Mouse (Mus musculus) embryonic fibroblast, embryonic 13.5 days (primary cell): ENCODE measurements at regions not wholly inside any gene's neighbourhood (a gene's known extent, or its start where the extent isn't known, plus 50 kb on each side); places are given as distances from the start of the nearest gene placed in this dataset.

Experiments
- H3K27ac ChIP-seq: 2 replicates; pipeline ENCODE4 v1.5.1; 2012; ENCODE audit warnings: low read length, control low read depth, inconsistent platforms; ENCODE audit not compliant: insufficient read depth
- H3K4me1 ChIP-seq: 2 replicates; pipeline ENCODE4 v1.6.1; 2011; ENCODE audit warnings: low read length; ENCODE audit not compliant: control insufficient read depth, insufficient read depth
- H3K4me3 ChIP-seq: 2 replicates; pipeline ENCODE4 v1.5.1; 2011; ENCODE audit warnings: mild to moderate bottlenecking, control low read depth, low read length; ENCODE audit not compliant: insufficient read depth
- CTCF ChIP-seq: IDR thresholded peaks from 2 replicates; pipeline ENCODE4 v1.5.1; 2011; ENCODE audit warnings: mild to moderate bottlenecking, control low read depth, low read length, moderate library complexity, borderline replicate concordance; ENCODE audit not compliant: insufficient read depth
- POLR2A ChIP-seq: IDR thresholded peaks from 2 replicates; pipeline ENCODE4 v1.6.1; 2011; ENCODE audit warnings: low read depth, mild to moderate bottlenecking, control low read depth, low read length, moderate library complexity

DNA sequence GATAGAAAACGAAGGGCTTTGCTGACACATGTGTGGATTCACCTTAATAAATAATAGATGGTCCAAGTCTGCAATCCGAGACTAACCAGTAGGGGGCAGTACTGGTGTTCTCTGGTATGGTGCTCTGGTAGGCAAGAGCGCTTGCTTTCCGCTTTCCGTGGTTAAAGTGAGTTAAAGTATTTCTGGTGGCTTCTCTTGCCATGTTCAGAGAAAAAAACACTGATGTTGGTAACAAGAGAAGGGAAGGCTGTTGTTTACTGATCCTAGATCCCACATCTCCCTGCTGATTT is 203.9 kb downstream of the Lrig3 start:
- Histone ChIP-seq H3K4me3 (no peak overlapping the region), H3K4me1 (no peaks in the 10 kb centered on the region), H3K27ac (no peak overlapping the region)
- no peak for TF ChIP-seq CTCF
- no peak for TF ChIP-seq POLR2A

DNA sequence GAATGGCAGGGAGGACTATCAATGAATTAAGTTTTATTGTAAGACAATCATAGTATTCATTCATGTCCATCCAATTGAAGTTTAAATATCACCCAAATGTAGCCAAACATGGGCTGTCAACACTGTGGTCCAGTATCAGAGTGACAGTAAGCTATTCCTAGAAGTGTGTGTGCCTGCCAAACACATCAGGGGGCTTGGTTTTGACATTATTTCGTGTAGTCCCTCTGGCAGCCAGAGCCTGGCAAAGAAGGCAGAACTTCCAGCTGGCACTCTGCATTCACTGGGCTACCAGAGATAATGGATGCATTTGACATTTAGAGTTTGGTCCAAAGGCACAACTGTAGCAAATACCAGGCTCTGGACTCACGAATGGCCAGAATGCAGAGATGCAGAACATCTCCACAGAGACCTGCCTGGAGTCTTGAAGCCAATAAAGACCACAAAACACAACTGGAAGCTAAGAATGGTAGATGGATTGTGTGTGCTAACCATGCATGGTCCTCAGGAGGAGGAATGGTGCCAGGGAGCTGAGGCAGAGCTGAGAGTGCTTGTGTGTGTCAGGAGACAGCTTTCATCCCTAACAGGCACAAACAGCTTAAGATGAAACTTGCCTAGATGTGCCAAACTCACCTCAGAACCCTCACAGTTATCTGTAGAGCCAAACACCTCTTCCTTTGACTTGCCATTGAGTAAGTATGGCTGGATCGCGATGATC is 210.9 kb downstream of the Lrig3 start:
- Histone ChIP-seq H3K4me3 (no peak overlapping the region), H3K4me1 (no peaks in the 10 kb centered on the region)

DNA sequence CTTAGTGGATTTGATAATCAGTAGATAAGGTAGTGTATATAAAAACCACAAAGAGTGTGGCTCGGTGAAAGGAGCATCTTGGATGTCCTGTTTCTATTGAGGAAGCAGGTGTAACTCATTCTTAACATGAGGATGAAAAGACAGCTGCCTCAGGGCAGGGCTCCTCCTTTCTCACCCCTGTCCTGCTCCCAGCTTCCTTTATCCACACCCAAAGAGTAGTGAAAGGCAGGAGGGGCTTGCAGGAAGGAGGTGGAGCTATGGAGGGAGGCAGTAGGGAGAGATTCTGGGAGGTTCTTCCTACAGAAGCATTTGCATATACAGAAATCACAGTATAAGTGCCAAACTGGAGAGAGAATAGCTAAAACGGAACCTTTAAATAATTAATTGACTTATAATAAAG is 216.4 kb downstream of the Lrig3 start:
- no peak overlapping the region for H3K27ac ChIP-seq
- no peaks in the 10 kb centered on the region for H3K4me1 ChIP-seq
- H3K4me3 ChIP-seq: no peak overlapping the region
- TF ChIP-seq CTCF (no peak), POLR2A (no peak)

More for the DNA sequence above, 210.9 kb downstream of the Lrig3 start:
- no peak overlapping the region for H3K27ac ChIP-seq
- no peak for TF ChIP-seq CTCF
- no peak for TF ChIP-seq POLR2A

DNA sequence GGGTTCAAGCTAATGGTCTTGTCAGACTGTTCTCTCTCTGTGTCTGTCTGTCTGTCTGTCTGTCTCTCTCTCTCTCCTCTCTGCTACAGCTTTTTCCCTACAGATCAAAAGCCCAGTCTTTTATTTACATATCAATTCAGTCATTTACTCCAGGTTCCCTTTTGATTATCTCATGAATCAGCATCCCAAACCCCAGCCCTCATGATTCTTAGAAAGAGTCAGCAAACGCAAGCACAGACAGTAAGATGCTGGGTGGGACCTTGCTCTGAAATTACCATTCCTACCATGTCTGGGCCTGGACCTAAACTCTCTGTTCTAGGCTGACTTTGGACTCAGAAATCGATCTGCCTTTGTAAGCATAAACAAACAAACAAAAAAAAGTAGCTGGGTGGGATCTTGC is 218.0 kb downstream of the Lrig3 start:
- Histone ChIP-seq H3K4me3 (no peak overlapping the region), H3K27ac (no peak overlapping the region)

DNA sequence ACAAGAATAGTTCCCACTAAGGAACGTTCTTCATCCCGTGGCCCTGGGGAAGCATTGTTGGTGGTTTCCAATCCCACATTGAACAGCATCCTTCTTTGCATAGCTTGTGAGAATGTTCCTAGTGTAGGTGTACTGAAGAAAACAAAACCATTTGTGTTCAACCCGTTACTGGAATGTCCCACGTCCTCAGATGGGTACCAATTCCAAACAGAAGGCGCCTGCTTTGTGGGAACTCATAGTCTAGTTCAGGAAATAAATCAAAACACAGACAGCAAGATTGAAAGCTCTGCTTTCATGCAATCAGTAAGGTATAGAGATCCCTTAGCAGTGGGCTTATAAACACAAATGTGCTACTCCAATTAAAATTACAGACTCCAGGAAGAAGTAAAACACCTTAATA is 219.4 kb downstream of the Lrig3 start:
- TF ChIP-seq CTCF (no peak), POLR2A (no peak)
- Histone ChIP-seq H3K27ac (no peak overlapping the region), H3K4me3 (no peak overlapping the region), H3K4me1 (no peaks in the 10 kb centered on the region)

More for the DNA sequence above, 218.0 kb downstream of the Lrig3 start:
- TF ChIP-seq CTCF: no peak
- TF ChIP-seq POLR2A: no peak
- no peaks in the 10 kb centered on the region for H3K4me1 ChIP-seq

DNA sequence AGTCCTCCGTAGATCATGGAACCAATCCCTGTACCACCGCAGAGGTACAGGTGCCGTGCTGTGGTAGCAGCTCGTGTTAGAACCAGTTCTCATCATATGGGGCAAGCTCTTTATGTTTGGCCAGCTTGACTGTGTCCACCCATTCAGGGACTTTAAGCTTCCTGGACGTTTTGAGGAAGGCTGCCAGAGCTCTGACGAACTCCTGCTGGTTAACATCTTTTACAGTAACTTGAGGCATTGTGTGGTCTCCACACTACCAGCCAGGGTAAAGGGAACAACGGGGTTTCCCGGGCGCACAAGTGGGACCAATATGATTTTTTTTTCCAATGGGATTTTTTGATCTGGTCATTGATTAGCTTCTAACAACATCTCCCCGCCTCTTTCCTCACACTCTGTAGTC is 220.1 kb downstream of the Lrig3 start:
- Histone ChIP-seq H3K4me3 (no peak overlapping the region), H3K27ac (no peak overlapping the region), H3K4me1 (no peaks in the 10 kb centered on the region)
- TF ChIP-seq CTCF: no peak
- TF ChIP-seq POLR2A: no peak

DNA sequence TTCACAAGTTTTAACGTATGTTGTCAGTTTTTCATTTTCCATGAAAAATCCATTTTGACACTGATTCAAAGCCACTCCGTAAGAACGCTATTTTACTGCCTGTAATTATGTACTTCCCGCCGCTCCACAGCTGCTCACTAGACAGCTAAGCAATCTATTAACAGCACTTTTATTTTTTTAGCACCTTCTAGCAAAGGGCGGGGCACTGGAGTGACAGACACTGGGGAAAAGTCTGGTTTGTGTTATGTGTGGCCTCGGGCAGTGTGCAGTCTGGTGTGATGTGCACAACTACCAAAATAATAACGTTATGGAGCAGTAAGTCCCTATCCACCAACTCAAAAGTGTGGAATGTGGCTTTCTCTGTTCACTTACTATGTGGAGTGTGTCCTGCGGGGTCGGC is 223.0 kb downstream of the Lrig3 start:
- H3K4me1 ChIP-seq: no peaks in the 10 kb centered on the region
- no peak overlapping the region for H3K27ac ChIP-seq
- H3K4me3 ChIP-seq: no peak overlapping the region
- no peak for TF ChIP-seq CTCF
- TF ChIP-seq POLR2A: no peak
